Mouse (Mus musculus) activated CD4-positive, CD25-positive, alpha-beta regulatory T cell, adult 9 weeks (primary cell): ENCODE measurements around the gene Myef2. TPM values are rescaled to one million over a fixed set of nuclear protein-coding genes. Genes with fewer than 3 reads are reported as not detected.

Experiments used
- polyA plus RNA-seq: library from polyadenylated mRNA; unstranded; fragments of 100-300 nt; shearing (Covaris generic); gene quantifications from one replicate; pipeline ENCODE4 v1.2.1, GENCODE M21; 2017

Myef2 gene
- 10.0 TPM for polyA plus RNA-seq

DNA sequence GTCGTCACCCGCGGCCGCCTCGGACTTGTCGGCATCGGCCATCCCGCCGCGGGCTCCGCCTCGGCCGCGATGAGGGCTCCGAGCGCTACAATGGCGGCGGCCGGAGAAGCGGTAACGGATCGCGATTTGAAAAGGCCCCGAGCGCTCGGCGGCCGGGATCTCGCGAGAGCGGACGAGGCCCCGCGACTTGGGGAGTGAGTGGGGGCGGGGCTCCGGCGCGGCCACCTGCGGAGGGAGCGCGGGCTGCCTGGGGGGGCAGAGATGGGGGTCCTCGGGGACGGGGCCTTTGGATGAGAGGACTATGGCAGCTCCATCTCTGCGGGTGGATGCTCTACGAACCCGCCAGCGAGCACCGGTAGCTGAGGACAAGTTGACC lies at the start of gene Myef2:
Gene Myef2 (minus strand): TSS at position 185 of the 376 bp plus-strand sequence.

GRCm38 (mm10) chr2:125152388-125152787 lies 28.9 kb upstream of the Myef2 start, which contains the start of gene Slc12a1:
Gene Slc12a1, plus strand, starts transcription at chr2:125152505.

DNA sequence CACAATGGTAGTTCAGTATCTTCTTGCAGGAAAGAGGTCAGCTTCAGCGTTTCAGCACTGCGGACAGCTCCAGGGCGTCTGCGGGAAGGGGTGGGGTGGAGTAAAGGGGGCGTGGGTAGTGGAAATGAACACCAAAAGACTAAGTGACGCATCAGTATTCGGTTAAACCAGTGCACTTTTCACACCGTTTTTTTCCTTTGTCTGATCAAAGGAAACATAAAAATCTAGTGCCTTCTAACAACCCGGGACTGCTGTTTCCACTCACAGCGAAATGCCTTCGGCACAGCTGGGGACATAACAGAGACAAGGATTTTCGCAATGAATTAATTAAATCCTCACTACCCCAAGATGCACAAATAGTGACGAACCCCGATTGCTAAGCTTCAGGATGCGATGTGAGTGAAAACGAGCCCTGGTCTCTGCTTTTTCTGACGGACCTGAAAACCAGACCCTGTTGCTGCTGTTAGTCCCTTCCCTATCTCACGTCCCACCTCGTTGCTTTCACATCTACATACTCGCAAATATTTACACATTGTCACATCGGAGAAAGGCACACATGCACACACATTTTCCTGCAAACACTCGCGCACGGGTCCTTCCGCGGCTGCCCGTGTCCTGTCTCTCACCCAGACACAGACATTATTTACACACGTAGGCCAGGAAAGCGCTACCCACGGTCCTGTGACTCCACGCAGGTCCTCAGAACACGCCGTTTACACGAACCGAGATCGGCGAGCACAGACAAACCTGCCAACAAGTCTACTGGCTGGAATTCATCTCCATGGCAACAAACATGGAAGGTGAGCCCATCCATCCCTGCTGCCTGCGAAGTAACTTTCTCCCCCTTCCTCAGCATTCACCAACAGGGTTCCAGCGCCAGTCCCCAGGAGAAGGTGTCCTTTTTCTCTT lies 12.7 kb upstream of the Myef2 start, which contains the start of gene Ctxn2:
Gene Ctxn2 (plus strand): TSS at position 790 of the 909 bp plus-strand sequence.

GRCm38 (mm10) chr2:125067894-125068293 lies 55.6 kb downstream of the Myef2 start, which contains the start of gene Slc24a5:
Gene Slc24a5, plus strand, starts transcription at chr2:125068124.

Other genes starting within 250 kb of the Myef2 start
- gene Slc24a5, start 55.5 kb downstream of the Myef2 start, polyA plus RNA-seq: 1.5 TPM
- gene Ctxn2, start 13.0 kb upstream of the Myef2 start, polyA plus RNA-seq: not detected
- gene Slc12a1, start 28.8 kb upstream of the Myef2 start, polyA plus RNA-seq: not detected
- 47.9 TPM for gene Dut, start 123.5 kb upstream of the Myef2 start, polyA plus RNA-seq